Mouse (Mus musculus): Measurements from ENCODE around the gene Izumo1r. TPM values are rescaled to one million over a fixed set of nuclear protein-coding genes. Genes with fewer than 3 reads are reported as not detected.

Gene Izumo1r
- 100 to 1,000 TPM; 496 to 727 TPM for polyA plus RNA-seq (2017; shearing (Covaris generic))

GRCm38 (mm10) chr9:14903581-14904378 lies at the start of gene Izumo1r:
Gene Izumo1r, minus strand, starts transcription at chr9:14903949.

GRCm38 (mm10) chr9:14859868-14860639 lies 43.7 kb downstream of the Izumo1r start, which contains the start of gene Gpr83:
Gene Gpr83, plus strand, starts transcription at chr9:14860210.

Other genes starting within 250 kb of the Izumo1r start
- not detected for gene Piwil4, start 163.2 kb downstream of the Izumo1r start, polyA plus RNA-seq (2017; shearing (Covaris generic))
- under 1 TPM; 0.11 to 0.26 TPM for gene Fut4, start 151.6 kb downstream of the Izumo1r start, polyA plus RNA-seq (2017; shearing (Covaris generic))
- gene 1700012B09Rik, start 132.9 kb downstream of the Izumo1r start, polyA plus RNA-seq (2017; shearing (Covaris generic)): not detected
- 10 to 100 TPM; 30.7 to 32.8 TPM for gene Mre11a, start 119.3 kb downstream of the Izumo1r start, polyA plus RNA-seq (2017; shearing (Covaris generic))
- 10 to 100 TPM; 19.1 to 27.1 TPM for gene Ankrd49, start 119.1 kb downstream of the Izumo1r start, polyA plus RNA-seq (2017; shearing (Covaris generic))
- 100 to 1,000 TPM in 1 of 2 experiments, 10 to 100 TPM in 1; 76.0 to 121 TPM for gene Gpr83, start 43.7 kb downstream of the Izumo1r start, polyA plus RNA-seq (2017; shearing (Covaris generic))
- gene Panx1, start 141.5 kb upstream of the Izumo1r start, polyA plus RNA-seq (2017; shearing (Covaris generic)): 100 to 1,000 TPM; 151 to 174 TPM
- gene Hephl1, start 208.2 kb upstream of the Izumo1r start, polyA plus RNA-seq (2017; shearing (Covaris generic)): not detected